14 mouse cellular contexts compared by ENCODE assay signal in genomic region chr19:57180908-57181307, GRCm38 (mm10).
DNase-seq lines count a peak whose midpoint lies in the region; ATAC-seq and TF ChIP-seq lines count a peak whose summit lies in the region.
"Had no signal": no experiment of that assay in that cellular context is flagged by ENCODE, and none has a peak within 500 bp of the region (broad histone marks: within the 10 kb centered on the region; RNA-seq: fewer than 3 reads in every experiment).

No protein-coding gene starts in this region.

- peaks cover 92% of the 10 kb centered on the region for H3K4me1 ChIP-seq in heart, embryonic 10.5 days
- peaks cover 23% of the 10 kb centered on the region for H3K4me1 ChIP-seq in liver, adult 2 months (ENCODE audit: control insufficient read depth, insufficient read depth, low read length)
- H3K4me1 ChIP-seq in stomach, embryonic 16.5 days (ENCODE audit: control insufficient read depth, insufficient read depth, low read length), result peaks cover 2% of the 10 kb centered on the region; the same call in 1 of the 2 replicates
- H3K4me1 ChIP-seq: forebrain, embryonic 15.5 days had no signal

- TF ChIP-seq CTCF in liver, adult 2 months (IDR thresholded peaks at IDR 0.05; ENCODE audit: low read depth, low read length), result no peak

- 51% methylated on average over 3 of the region's 3 CpGs for WGBS in heart, embryonic 10.5 days
- 36% methylated on average over 3 of the region's 3 CpGs for WGBS in liver, adult 2 months
- WGBS in large intestine, adult 2 months, result 36% methylated on average over 3 of the region's 3 CpGs
- WGBS in stomach, embryonic 16.5 days, result 79% methylated on average over 3 of the region's 3 CpGs

- H3K4me2 ChIP-seq in stomach, embryonic 16.5 days (ENCODE audit: low read depth, low read length), result no peak overlapping the region
- H3K4me2 ChIP-seq: embryonic facial prominence, embryonic 13.5 days; forebrain, embryonic 15.5 days had no signal

- intact Hi-C loops in heart, postnatal 36 days (cut with DNase I), result no loop called here

- DNase-seq in heart, embryonic 10.5 days (ENCODE audit: low spot score), result no peak
- no peak for DNase-seq in heart, postnatal 36 days
- peak; percentile 81 for DNase-seq in liver, adult 2 months (ENCODE audit: extremely low read depth, low read depth, low spot score)
- DNase-seq in liver, result no peak
- DNase-seq in large intestine, adult 2 months (ENCODE audit: low read depth, low spot score), result peak; percentile 61
- no peak for DNase-seq in layer of hippocampus, adult 9-11 months
- DNase-seq in embryo, embryonic 10.5 days (ENCODE audit: low spot score), result no peak
- DNase-seq: adrenal gland, postnatal 25 days; gastrocnemius, postnatal 14 days; layer of hippocampus, postnatal 36 days had no signal

- H3K9ac ChIP-seq in liver, adult 2 months (ENCODE audit: low read depth, low read length), result peak overlapping the region; percentile 64
- H3K9ac ChIP-seq in stomach, embryonic 16.5 days (ENCODE audit: low read length), result no peak overlapping the region
- H3K9ac ChIP-seq: embryonic facial prominence, embryonic 13.5 days; forebrain, embryonic 15.5 days had no signal

- H3K4me3 ChIP-seq in heart, embryonic 10.5 days, result no peak overlapping the region
- H3K4me3 ChIP-seq in liver, adult 2 months (ENCODE audit: insufficient read depth, low read depth, low read length), result peak overlapping the region; percentile 27; the same call in 1 of the 2 replicates
- H3K4me3 ChIP-seq in stomach, embryonic 16.5 days (replicated peaks; ENCODE audit: low read length), result no peak overlapping the region
- H3K4me3 ChIP-seq: embryonic facial prominence, embryonic 13.5 days; forebrain, embryonic 15.5 days had no signal

- peak; percentile 30; the same call in 1 of the 2 replicates for ATAC-seq in stomach, embryonic 16.5 days (ENCODE audit: insufficient read depth, low FRiP score)
- ATAC-seq: forebrain, embryonic 15.5 days had no signal

- H3K79me2 ChIP-seq in liver, adult 2 months (ENCODE audit: control insufficient read depth, insufficient read depth, low read length), result peaks cover 17% of the 10 kb centered on the region

- H3K27ac ChIP-seq in heart, embryonic 10.5 days, result peak overlapping the region; percentile 68
- peak overlapping the region; percentile 92 for H3K27ac ChIP-seq in liver, adult 2 months (replicated peaks; ENCODE audit: insufficient read depth, low read depth, low read length)
- H3K27ac ChIP-seq in stomach, embryonic 16.5 days (ENCODE audit: low read length), result peak overlapping the region; percentile 76
- H3K27ac ChIP-seq: embryonic facial prominence, embryonic 13.5 days; forebrain, embryonic 15.5 days had no signal

- no peaks in the 10 kb centered on the region for H3K27me3 ChIP-seq in heart, embryonic 10.5 days (ENCODE audit: insufficient read depth, poor library complexity, severe bottlenecking)
- H3K27me3 ChIP-seq in liver, adult 2 months (ENCODE audit: control insufficient read depth, insufficient read depth, low read length), result no peaks in the 10 kb centered on the region
- H3K27me3 ChIP-seq in stomach, embryonic 16.5 days (ENCODE audit: control insufficient read depth, insufficient read depth, low read length), result no peaks in the 10 kb centered on the region
- H3K27me3 ChIP-seq: CH12.LX; embryonic facial prominence, embryonic 13.5 days; forebrain, embryonic 15.5 days had no signal

- 0 out of 2 replicates have a peak, but pooled peaks cover 6% of the 10 kb centered on the region for H3K36me3 ChIP-seq in heart, embryonic 10.5 days
- no peaks in the 10 kb centered on the region for H3K36me3 ChIP-seq in liver, adult 2 months (ENCODE audit: control insufficient read depth, insufficient read depth, low read length)
- H3K36me3 ChIP-seq in stomach, embryonic 16.5 days (ENCODE audit: control insufficient read depth, insufficient read depth, low read length), result no peaks in the 10 kb centered on the region
- H3K36me3 ChIP-seq: embryonic facial prominence, embryonic 13.5 days; forebrain, embryonic 15.5 days had no signal

- no peak for TF ChIP-seq POLR2A in liver, adult 2 months (IDR thresholded peaks at IDR 0.05; ENCODE audit: extremely low read depth, insufficient read depth, low read length)

- H3K9me3 ChIP-seq in heart, embryonic 10.5 days, result no peaks in the 10 kb centered on the region
- H3K9me3 ChIP-seq in stomach, embryonic 16.5 days (replicated peaks; ENCODE audit: control insufficient read depth, low read length), result no peaks in the 10 kb centered on the region
- H3K9me3 ChIP-seq: embryonic facial prominence, embryonic 13.5 days; forebrain, embryonic 15.5 days had no signal

Comparison
In these comparisons a context has a peak if more than half of its experiments do, and no peak if none do; other contexts are left out.
1. DNase-seq: peak in liver, adult 2 months (single experiment) and large intestine, adult 2 months (single experiment); none in heart, embryonic 10.5 days (single experiment), heart, postnatal 36 days (0 of 2), liver (single experiment), layer of hippocampus, adult 9-11 months (single experiment) and embryo, embryonic 10.5 days (single experiment).
2. Peak in every context shown above with its lines, with median percentiles within 50 percentile points of each other: H3K27ac ChIP-seq.